Mouse (Mus musculus) heart, adult 18-20 months (tissue): ENCODE results near the gene Ly75. TPM values are rescaled to one million over a fixed set of nuclear protein-coding genes. Genes with fewer than 3 reads are reported as not detected.

Source experiments
- DNase-seq, 2 experiments: peaks; one replicate each; pipeline ENCODE4 v3.0.0; 2021 to 2022; ENCODE audit warnings: mixed read lengths in 1 of 2
- total RNA-seq, 2 experiments: library from RNA; stranded (reverse); gene quantifications; 2 replicates each; pipeline ENCODE4 v1.2.3; 2021

The Ly75 gene
- total RNA-seq, 2 experiments from 2014 or later, result 1.1 to 1.6 TPM

GRCm38 (mm10) chr2:60323411-60323810 is 59.7 kb downstream of the Ly75 start:
- peak in 1 of 2 experiments; percentile 25 for DNase-seq

- no peak for DNase-seq
Observed at GRCm38 (mm10) chr2:60322031-60322726, 60.9 kb downstream of the Ly75 start.

- DNase-seq, result no peak
Observed at GRCm38 (mm10) chr2:60303796-60304195, 79.3 kb downstream of the Ly75 start.

GRCm38 (mm10) chr2:60299323-60299722 is 83.8 kb downstream of the Ly75 start:
- no peak for DNase-seq

- DNase-seq, result no peak
Observed at GRCm38 (mm10) chr2:60298266-60298665, 84.8 kb downstream of the Ly75 start.

GRCm38 (mm10) chr2:60291381-60291780 is 91.7 kb downstream of the Ly75 start:
- no peak for DNase-seq

GRCm38 (mm10) chr2:60289451-60289850 is 93.7 kb downstream of the Ly75 start:
- DNase-seq, result peak in 1 of 2 experiments; percentile 17

GRCm38 (mm10) chr2:60288606-60289005 is 94.5 kb downstream of the Ly75 start:
- DNase-seq, result peak in 1 of 2 experiments; percentile 49

- DNase-seq, result peak in 1 of 2 experiments; percentile 29
Observed at GRCm38 (mm10) chr2:60285107-60285617, 97.9 kb downstream of the Ly75 start.

- DNase-seq, result no peak
Observed at GRCm38 (mm10) chr2:60284467-60284821, 98.7 kb downstream of the Ly75 start, which contains the start of gene Cd302. TSS of gene Cd302 (minus strand) at chr2:60284488.

- DNase-seq, result peak; percentile 80 to 84
Observed at GRCm38 (mm10) chr2:60283751-60284466, 99.2 kb downstream of the Ly75 start.

- DNase-seq, result peak in 1 of 2 experiments; percentile 14
Observed at GRCm38 (mm10) chr2:60283208-60283750, 99.8 kb downstream of the Ly75 start.

- no peak for DNase-seq
Observed at GRCm38 (mm10) chr2:60282625-60283024, 100.5 kb downstream of the Ly75 start.

- peak in 1 of 2 experiments; percentile 18 for DNase-seq
Observed at GRCm38 (mm10) chr2:60278627-60279026, 104.5 kb downstream of the Ly75 start.

GRCm38 (mm10) chr2:60269856-60270479 is 113.1 kb downstream of the Ly75 start:
- DNase-seq, result no peak

GRCm38 (mm10) chr2:60267567-60267966 is 115.5 kb downstream of the Ly75 start:
- DNase-seq, result no peak

GRCm38 (mm10) chr2:60260621-60261350 is 122.3 kb downstream of the Ly75 start:
- no peak for DNase-seq

GRCm38 (mm10) chr2:60259186-60259585 is 123.9 kb downstream of the Ly75 start:
- no peak for DNase-seq

GRCm38 (mm10) chr2:60256751-60257150 is 126.4 kb downstream of the Ly75 start:
- DNase-seq, result no peak

- no peak for DNase-seq
Observed at GRCm38 (mm10) chr2:60253506-60253905, 129.6 kb downstream of the Ly75 start.

GRCm38 (mm10) chr2:60252782-60253181 is 130.3 kb downstream of the Ly75 start:
- no peak for DNase-seq
